Mouse (Mus musculus): ENCODE data around the gene Lair1. TPM values are rescaled to one million over a fixed set of nuclear protein-coding genes. Genes with fewer than 3 reads are reported as not detected.

Gene Lair1
- polyA plus RNA-seq, 1 experiment from 2014 or later, result 0.63 TPM

Other genes starting within 250 kb of the Lair1 start
- not detected in 2 replicates for gene Gm15448, start 237.5 kb downstream of the Lair1 start, polyA plus RNA-seq (2014; fragmentation: Nextera tagmentation; extraction: Ambion mirVana)
- gene Pira2, start 218.2 kb downstream of the Lair1 start, polyA plus RNA-seq (2014; fragmentation: Nextera tagmentation; extraction: Ambion mirVana), result 0.22 and 0.58 TPM in 2 replicates
- gene Gm14548, start 165.1 kb downstream of the Lair1 start, polyA plus RNA-seq (2014; fragmentation: Nextera tagmentation; extraction: Ambion mirVana), result 0.13 and 0.14 TPM in 2 replicates
- 0.11 and 0.13 TPM in 2 replicates for gene Lilra6, start 147.7 kb downstream of the Lair1 start, polyA plus RNA-seq (2014; fragmentation: Nextera tagmentation; extraction: Ambion mirVana)
- gene Ttyh1, start 56.2 kb upstream of the Lair1 start, polyA plus RNA-seq (2014; fragmentation: Nextera tagmentation; extraction: Ambion mirVana), result 8.1 and 8.7 TPM in 2 replicates
- 38.7 and 49.8 TPM in 2 replicates for gene Leng8, start 73.8 kb upstream of the Lair1 start, polyA plus RNA-seq (2014; fragmentation: Nextera tagmentation; extraction: Ambion mirVana)
- 3.5 and 4.3 TPM in 2 replicates for gene Leng9, start 87.2 kb upstream of the Lair1 start, polyA plus RNA-seq (2014; fragmentation: Nextera tagmentation; extraction: Ambion mirVana)
- gene Cdc42ep5, start 101.7 kb upstream of the Lair1 start, polyA plus RNA-seq (2014; fragmentation: Nextera tagmentation; extraction: Ambion mirVana), result 58.9 and 61.1 TPM in 2 replicates
- not detected in 2 replicates for gene Lilra5, start 174.6 kb upstream of the Lair1 start, polyA plus RNA-seq (2014; fragmentation: Nextera tagmentation; extraction: Ambion mirVana)